Mouse (Mus musculus): ENCODE results near the gene Lurap1.

DNA sequence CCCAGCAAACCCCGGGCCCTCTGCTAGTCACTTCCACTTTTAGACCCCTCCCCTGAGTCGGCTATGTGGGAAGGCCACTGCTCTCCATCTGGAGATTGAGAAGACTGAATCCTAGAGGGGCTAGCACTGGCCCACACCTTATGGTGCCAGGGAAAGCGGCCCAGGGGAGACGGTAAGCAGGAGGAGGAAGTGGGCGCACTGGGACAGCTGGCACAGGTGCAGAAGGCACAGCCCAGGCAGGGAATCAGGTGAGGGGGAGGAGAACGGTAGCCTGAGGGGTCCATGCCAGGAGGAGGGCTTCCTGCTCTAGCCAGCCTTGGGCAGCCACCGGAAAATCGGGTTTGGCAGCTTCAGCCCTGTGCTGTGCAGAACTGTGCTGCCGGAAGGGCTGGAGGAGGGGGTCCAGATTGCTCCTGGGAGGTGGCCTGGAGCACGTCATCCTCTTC is 25.4 kb upstream of the Lurap1 start:
- TF ChIP-seq CTCF (IDR thresholded peaks at IDR 0.05; ENCODE audit: extremely low read depth, insufficient read depth, insufficient read length, insufficient replicate concordance) (no peak), POLR2A (IDR thresholded peaks at IDR 0.05; ENCODE audit: low read depth, low read length) (no peak)
